Mouse (Mus musculus) limb, embryonic 12.5 days (tissue): Measurements from ENCODE around the gene Saal1. TPM values are rescaled to one million over a fixed set of nuclear protein-coding genes. Genes with fewer than 3 reads are reported as not detected.

ENCODE experiments used
- ATAC-seq: fragments of 200-750 bp; cut with Nextera tagmentation; 2 replicates; pipeline ENCODE4 v1.8.0; 2017; ENCODE audit warnings: low read depth, moderate TSS enrichment; ENCODE audit not compliant: insufficient number of reproducible peaks, insufficient read depth, low FRiP score, low TSS enrichment
- H3K27ac ChIP-seq: fragments of 300-500 bp; sonication (generic); 2 replicates; pipeline ENCODE4 v1.5.1; 2016; ENCODE audit warnings: mild to moderate bottlenecking, moderate library complexity
- H3K27me3 ChIP-seq: fragments of 300-500 bp; sonication (generic); 2 replicates; pipeline ENCODE4 v1.6.1; 2016; ENCODE audit warnings: mild to moderate bottlenecking, moderate library complexity
- H3K36me3 ChIP-seq: fragments of 300-500 bp; sonication (generic); 2 replicates; pipeline ENCODE4 v1.6.1; 2016; ENCODE audit warnings: mild to moderate bottlenecking, moderate library complexity
- H3K4me1 ChIP-seq: fragments of 300-500 bp; sonication (generic); replicated peaks from 2 replicates; pipeline ENCODE4 v1.6.1; 2016
- H3K4me2 ChIP-seq: fragments of 300-500 bp; sonication (generic); 2 replicates; pipeline ENCODE4 v1.6.1; 2016; ENCODE audit warnings: mild to moderate bottlenecking, moderate library complexity
- H3K4me3 ChIP-seq: fragments of 300-500 bp; sonication (generic); replicated peaks from 2 replicates; pipeline ENCODE4 v1.5.1; 2016; ENCODE audit warnings: mild to moderate bottlenecking
- H3K9ac ChIP-seq: fragments of 300-500 bp; sonication (generic); replicated peaks from 2 replicates; pipeline ENCODE4 v1.6.1; 2016; ENCODE audit warnings: mild to moderate bottlenecking, moderate library complexity
- H3K9me3 ChIP-seq: fragments of 300-500 bp; sonication (generic); 2 replicates; pipeline ENCODE4 v1.6.1; 2016; ENCODE audit warnings: mild to moderate bottlenecking, moderate library complexity
- WGBS: fragments of 180-500 bp; shearing (Covaris S2); methylation state at CpG from one replicate; pipeline ENCODE4 v1.1.7; 2016; 5-methylcytosine and 5-hydroxymethylcytosine counted together
- polyA plus RNA-seq: library from polyadenylated mRNA; unstranded; fragments of >200 nt; fragmentation: Nextera tagmentation; extraction: Ambion mirVana; gene quantifications from 2 replicates; pipeline ENCODE4 v1.2.1, GENCODE M21; 2016

The Saal1 gene
- polyA plus RNA-seq, 1 experiment from 2014 or later, result 44.4 TPM

DNA sequence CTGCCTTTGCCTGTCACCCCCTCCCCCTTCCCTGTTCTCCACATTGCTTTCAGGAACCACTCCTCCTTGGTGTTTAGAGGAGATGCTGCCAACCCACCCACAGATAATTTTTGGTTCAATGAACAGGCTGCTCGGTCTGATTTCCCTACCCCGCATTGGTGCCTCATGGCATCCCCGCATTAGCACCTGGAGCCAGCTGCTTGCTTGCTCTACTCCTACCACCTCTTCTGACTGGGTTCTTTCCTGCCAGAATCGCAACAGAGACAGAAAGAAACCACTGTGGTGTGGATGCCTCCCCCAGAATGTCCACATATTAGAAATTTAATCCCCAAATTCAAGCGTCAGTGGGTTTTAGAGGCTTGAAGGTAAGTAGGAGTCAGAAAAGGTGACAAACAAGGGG is 13.9 kb upstream of the Saal1 start:
- Histone ChIP-seq H3K27me3 (peaks cover 8% of the 10 kb centered on the region), H3K36me3 (no peaks in the 10 kb centered on the region), H3K4me2 (no peak overlapping the region), H3K27ac (no peak overlapping the region), H3K9ac (no peak overlapping the region), H3K4me1 (no peaks in the 10 kb centered on the region), H3K9me3 (no peaks in the 10 kb centered on the region), H3K4me3 (no peak overlapping the region)
- 79% methylated on average over 5 of the region's 5 CpGs for WGBS
- no peak for ATAC-seq

DNA sequence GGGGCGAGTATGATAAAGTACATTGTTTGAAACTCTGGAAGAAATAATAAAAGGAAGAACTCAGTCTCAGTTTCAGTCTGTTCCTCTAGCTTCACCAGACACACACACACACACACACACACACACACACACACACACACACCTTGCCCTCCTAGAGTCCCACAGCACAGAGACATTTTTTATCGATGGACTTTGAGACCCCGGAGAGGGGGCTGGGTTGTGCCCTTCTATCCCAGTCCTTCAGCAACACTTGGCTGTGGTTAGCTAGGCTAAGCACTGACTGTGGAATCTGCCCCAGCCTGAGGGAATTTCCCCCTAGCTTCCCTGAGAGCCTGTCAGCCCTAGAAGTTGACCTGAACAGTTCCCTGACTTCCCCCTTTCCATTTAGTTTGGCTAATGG is 13.4 kb upstream of the Saal1 start:
- Histone ChIP-seq H3K4me2 (no peak overlapping the region), H3K27ac (no peak overlapping the region), H3K9ac (no peak overlapping the region), H3K27me3 (peaks cover 8% of the 10 kb centered on the region), H3K9me3 (no peaks in the 10 kb centered on the region), H3K36me3 (no peaks in the 10 kb centered on the region), H3K4me1 (no peaks in the 10 kb centered on the region), H3K4me3 (no peak overlapping the region)
- WGBS, result 94% methylated on average over 2 of the region's 3 CpGs
- no peak for ATAC-seq

DNA sequence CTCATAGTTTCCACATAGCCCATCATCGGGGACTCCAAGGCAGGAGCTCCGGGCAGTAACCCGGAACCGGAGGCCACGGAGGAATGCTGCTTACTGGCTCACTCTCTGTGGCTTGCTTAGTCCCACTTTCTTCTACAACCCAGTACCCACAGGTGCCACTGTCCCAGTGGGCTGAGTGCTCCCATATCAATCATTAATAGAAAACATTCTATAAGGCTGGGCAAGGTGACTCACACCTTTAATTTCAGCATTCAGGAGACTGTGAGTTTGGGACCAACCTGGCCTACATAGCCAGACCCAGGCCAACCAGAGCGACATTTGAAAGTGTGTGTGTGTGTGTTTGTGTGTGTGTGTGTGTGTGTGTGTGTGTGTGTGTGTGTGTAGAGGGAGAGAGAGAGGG is 12.9 kb upstream of the Saal1 start:
- no peaks in the 10 kb centered on the region for H3K9me3 ChIP-seq
- no peak overlapping the region for H3K4me3 ChIP-seq
- no peak overlapping the region for H3K27ac ChIP-seq
- 95% methylated on average over 6 of the region's 6 CpGs for whole genome bisulfite sequencing
- ATAC-seq, result no peak
- H3K4me2 ChIP-seq, result no peak overlapping the region
- peaks cover 8% of the 10 kb centered on the region for H3K27me3 ChIP-seq
- no peaks in the 10 kb centered on the region for H3K36me3 ChIP-seq
- H3K9ac ChIP-seq, result no peak overlapping the region
- no peaks in the 10 kb centered on the region for H3K4me1 ChIP-seq

DNA sequence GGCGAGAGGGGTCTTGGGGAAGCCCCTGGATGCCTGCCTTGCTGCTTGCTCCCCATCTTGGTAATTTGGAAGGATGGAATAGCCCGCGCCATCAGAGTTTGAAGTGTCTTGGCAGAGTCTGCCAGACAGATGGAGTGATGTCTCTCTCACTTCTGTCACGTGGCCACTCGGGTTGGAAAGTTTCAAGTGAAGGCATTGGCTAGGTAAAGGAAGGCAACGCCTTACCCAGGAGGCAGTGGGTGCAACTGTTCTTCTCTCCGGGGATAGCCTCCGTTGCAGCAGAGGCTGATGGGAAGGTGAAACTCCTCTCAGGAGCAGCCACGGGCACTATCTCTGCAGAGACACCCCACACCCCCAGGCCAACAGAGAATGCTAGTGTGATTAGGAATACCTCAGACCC is 10.0 kb upstream of the Saal1 start:
- Histone ChIP-seq H3K36me3 (no peaks in the 10 kb centered on the region), H3K4me2 (no peak overlapping the region), H3K4me1 (no peaks in the 10 kb centered on the region), H3K9me3 (no peaks in the 10 kb centered on the region), H3K27ac (no peak overlapping the region), H3K4me3 (no peak overlapping the region), H3K9ac (no peak overlapping the region), H3K27me3 (peaks cover 8% of the 10 kb centered on the region)
- ATAC-seq, result no peak
- WGBS, result 78% methylated on average over 9 of the region's 9 CpGs

DNA sequence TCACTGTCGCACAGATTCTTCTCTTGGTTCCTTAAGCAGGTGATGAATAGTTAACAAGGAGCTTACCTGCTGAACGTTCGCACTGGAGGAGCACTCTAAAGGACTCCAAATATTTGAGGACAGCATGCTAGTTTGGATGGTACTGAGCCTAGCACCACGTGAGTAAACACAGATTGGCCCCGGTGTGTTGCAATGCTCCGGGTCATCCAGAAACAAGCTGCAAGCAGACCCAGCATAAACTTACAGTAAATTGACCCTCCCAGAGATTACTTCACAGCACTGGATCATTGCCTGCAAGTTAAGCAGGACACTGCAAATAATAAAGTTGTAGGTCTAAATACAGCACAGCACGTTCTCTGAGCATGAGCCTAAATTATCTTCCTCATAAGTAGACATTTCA is 9.0 kb upstream of the Saal1 start:
- Histone ChIP-seq H3K9me3 (no peaks in the 10 kb centered on the region), H3K9ac (no peak overlapping the region), H3K27me3 (peaks cover 8% of the 10 kb centered on the region), H3K4me1 (no peaks in the 10 kb centered on the region), H3K4me3 (no peak overlapping the region), H3K27ac (no peak overlapping the region), H3K4me2 (no peak overlapping the region), H3K36me3 (no peaks in the 10 kb centered on the region)
- no peak for ATAC-seq
- 79% methylated on average over 7 of the region's 7 CpGs for WGBS

DNA sequence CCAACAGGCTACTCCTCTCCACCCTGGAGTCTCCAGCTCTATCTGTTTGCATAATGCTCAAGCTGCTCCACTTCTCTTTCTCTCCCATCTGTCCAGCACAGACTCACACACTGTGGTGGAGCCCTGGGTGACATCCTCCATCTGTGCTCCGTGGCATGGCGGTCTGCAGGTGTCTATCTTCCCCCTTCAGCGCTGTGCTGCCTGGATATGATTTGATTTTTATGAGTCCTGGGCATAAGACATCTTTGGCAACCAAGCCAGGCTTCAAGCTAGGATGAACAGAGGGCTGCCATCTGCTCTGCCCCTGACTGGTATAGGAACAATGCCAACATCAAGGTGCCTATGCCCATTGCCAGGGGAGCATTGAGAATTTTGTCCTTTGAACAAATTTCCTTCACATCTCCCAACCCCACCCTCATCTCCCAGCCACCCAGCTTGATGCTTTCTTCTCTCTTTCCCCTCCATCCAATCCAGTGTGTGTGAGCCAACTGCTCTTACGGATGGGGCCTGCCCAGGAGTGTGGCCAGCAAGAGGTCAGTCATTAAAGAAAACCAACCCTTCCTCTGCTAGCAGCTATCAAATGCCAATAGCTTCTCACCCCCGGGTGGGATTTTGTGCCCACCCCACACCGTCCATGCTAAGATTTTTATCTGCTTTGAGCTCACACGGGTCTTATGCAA is 8.3 kb upstream of the Saal1 start:
- Histone ChIP-seq H3K27ac (no peak overlapping the region), H3K9me3 (no peaks in the 10 kb centered on the region), H3K9ac (no peak overlapping the region), H3K4me2 (no peak overlapping the region), H3K4me3 (no peak overlapping the region), H3K36me3 (no peaks in the 10 kb centered on the region), H3K27me3 (peaks cover 8% of the 10 kb centered on the region), H3K4me1 (no peaks in the 10 kb centered on the region)
- no peak for ATAC-seq
- 82% methylated on average over 7 of the region's 7 CpGs for WGBS

DNA sequence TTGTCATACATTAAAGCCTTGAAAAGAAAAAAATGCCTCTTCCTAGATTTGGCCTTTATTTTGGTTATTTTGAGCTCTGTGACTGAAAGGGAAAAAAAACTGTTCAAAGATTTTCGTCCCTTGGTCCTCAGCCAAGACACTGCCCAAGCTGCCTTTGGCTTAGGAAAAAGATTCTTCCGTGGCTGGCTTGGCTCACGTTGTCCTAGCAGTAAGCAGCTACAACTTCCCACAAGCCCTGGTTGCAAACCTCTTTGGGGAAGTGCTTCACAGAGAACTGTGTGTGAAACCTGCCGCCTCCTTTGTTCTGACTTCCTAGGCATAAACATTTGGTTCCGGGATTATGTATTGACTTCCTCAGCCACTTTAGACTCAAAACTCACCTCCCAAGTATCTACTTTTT is 6.4 kb upstream of the Saal1 start:
- H3K4me2 ChIP-seq, result no peak overlapping the region
- no peak overlapping the region for H3K27ac ChIP-seq
- H3K4me1 ChIP-seq, result no peaks in the 10 kb centered on the region
- no peak overlapping the region for H3K4me3 ChIP-seq
- no peaks in the 10 kb centered on the region for H3K9me3 ChIP-seq
- peaks cover 8% of the 10 kb centered on the region for H3K27me3 ChIP-seq
- no peaks in the 10 kb centered on the region for H3K36me3 ChIP-seq
- no peak overlapping the region for H3K9ac ChIP-seq
- no peak for ATAC-seq
- 54% methylated on average over 5 of the region's 5 CpGs for WGBS

DNA sequence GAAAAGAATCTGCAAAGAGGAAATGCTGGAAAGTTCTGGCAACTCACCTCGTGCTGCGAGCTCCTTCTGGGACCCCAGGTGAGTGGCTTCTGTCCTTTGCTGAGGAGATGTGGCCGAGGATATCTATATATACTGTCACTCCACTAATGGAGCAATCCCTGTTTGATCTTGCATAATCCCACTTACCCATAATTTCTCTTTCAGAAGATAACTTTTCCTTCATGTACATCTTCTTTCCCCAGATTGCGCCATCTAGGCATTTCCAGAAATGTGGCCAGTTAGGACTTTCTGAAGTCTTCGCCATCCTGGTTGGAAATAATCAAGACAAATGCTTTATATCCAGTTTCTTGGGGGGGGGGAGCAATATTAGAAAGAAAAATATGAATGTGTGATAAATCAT is 5.1 kb upstream of the Saal1 start, which contains the start of gene Saa3:
TSS of gene Saa3 (minus strand) at position 101 of the 400 bp plus-strand sequence.
- no peak within 1 kb of the TSS for H3K27ac ChIP-seq
- H3K9me3 ChIP-seq, result no peaks in the 10 kb centered on the region
- H3K4me1 ChIP-seq, result no peaks in the 10 kb centered on the region
- no peak within 1 kb of the TSS for H3K9ac ChIP-seq
- ATAC-seq, result no peak
- no peak within 1 kb of the TSS for H3K4me3 ChIP-seq
- no peak within 1 kb of the TSS for H3K4me2 ChIP-seq
- WGBS, result 87% methylated on average over 5 of the region's 5 CpGs
- no peaks in the 10 kb centered on the region for H3K36me3 ChIP-seq
- H3K27me3 ChIP-seq, result peaks cover 5% of the 10 kb centered on the region; the same call in 1 of the 2 replicates

DNA sequence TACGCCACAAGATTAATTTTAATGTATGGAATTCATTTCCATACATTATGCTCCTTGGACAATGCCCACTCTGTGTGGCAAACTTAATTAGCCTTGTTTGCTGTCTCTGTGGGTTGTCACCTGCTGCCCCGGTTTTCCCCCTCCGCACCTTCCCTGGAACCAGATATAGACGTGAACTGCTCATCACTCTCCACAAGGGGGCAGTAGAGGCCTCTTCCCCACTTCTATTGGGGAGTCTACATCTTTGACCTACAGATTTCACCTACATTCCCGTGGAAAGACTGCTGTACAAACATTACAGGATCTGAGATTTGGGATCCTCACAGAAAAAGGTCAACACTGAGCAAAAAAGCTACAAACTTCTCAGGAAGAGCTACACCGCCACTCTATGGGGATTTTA is 4.0 kb upstream of the Saal1 start:
- 36% methylated on average over 6 of the region's 6 CpGs for WGBS
- no peak overlapping the region for H3K4me2 ChIP-seq

DNA sequence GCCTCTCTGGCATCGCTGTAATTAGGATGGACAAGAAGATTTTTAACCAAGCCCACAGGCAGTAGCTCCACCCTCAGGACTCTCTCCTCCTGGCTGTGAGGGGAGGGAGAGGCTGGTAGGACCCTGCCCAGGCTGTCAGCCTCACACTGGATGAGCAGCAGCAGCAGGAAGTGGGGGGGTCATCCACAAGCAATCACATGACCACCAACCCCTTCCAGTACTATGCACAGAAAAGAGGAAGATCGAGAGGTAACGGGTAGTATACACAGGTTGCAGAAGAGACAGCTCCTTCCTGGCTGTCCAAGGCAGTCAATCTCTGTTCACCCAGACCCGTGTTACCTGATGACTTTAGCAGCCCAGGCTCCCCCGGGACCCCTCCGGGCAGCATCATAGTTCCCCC is 1.8 kb upstream of the Saal1 start:
- no peak overlapping the region for H3K4me2 ChIP-seq
- H3K4me3 ChIP-seq, result no peak overlapping the region
- H3K36me3 ChIP-seq, result peaks cover 13% of the 10 kb centered on the region
- no peaks in the 10 kb centered on the region for H3K9me3 ChIP-seq
- H3K4me1 ChIP-seq, result peaks cover 8% of the 10 kb centered on the region
- H3K9ac ChIP-seq, result no peak overlapping the region
- ATAC-seq, result no peak
- no peaks in the 10 kb centered on the region for H3K27me3 ChIP-seq
- WGBS, result 70% methylated on average over 6 of the region's 6 CpGs
- H3K27ac ChIP-seq, result no peak overlapping the region

More for the DNA sequence above, 4.0 kb upstream of the Saal1 start:
- Histone ChIP-seq H3K27ac (no peak overlapping the region), H3K9ac (no peak overlapping the region), H3K4me3 (no peak overlapping the region), H3K27me3 (no peaks in the 10 kb centered on the region; the same call in 1 of the 2 replicates), H3K9me3 (no peaks in the 10 kb centered on the region), H3K4me1 (peaks cover 2% of the 10 kb centered on the region), H3K36me3 (no peaks in the 10 kb centered on the region)
- ATAC-seq, result no peak

DNA sequence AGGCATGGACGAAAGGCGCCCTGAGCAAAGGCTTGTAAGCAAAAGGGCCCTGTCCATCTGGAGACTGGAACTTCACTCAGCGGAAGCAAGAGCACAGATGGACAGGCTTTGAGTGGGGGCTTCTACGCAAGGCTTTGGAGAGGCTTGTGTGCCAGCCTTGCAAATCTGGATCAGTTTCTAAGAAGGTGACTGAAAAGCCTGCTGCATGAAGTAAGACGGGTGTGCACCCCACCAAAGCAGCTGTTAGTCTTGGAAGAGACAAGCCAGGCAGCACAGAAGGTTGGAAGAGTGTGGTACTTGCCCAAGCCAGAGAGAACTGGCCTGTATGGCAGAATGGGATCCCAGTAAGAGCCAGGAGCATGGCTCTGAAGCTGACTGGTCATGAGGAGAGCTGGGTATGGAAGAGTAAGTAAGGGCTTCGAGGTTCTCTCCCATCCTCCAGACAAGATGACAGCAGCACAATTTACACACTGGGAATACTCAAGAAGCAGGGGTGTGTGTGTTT is 9.9 kb downstream of the Saal1 start:
- no peak overlapping the region for H3K9ac ChIP-seq
- H3K9me3 ChIP-seq, result no peaks in the 10 kb centered on the region
- ATAC-seq, result no peak
- peaks cover 99% of the 10 kb centered on the region for H3K36me3 ChIP-seq
- no peak overlapping the region for H3K4me2 ChIP-seq
- H3K4me1 ChIP-seq, result no peaks in the 10 kb centered on the region
- no peak overlapping the region for H3K4me3 ChIP-seq
- H3K27me3 ChIP-seq, result no peaks in the 10 kb centered on the region
- H3K27ac ChIP-seq, result no peak overlapping the region
- 93% methylated on average over 6 of the region's 6 CpGs for WGBS

DNA sequence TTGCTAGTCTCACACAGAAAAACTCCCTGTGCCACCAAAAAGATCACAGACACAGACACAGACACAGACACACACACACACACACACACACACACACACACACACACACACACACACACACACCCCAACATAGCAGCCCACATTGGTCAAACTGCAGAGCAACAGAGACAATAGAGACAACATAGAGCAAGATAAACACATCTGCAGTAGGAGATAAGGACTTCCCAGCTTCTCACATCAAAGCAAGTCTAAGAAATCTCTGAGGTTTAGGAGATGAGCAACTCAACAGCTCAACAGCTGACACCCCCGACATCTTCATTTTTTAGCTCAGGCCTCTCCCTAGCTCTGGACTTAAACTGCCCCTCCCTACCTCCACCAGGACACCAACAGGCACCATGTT is 13.7 kb downstream of the Saal1 start:
- Histone ChIP-seq H3K36me3 (peaks cover 87% of the 10 kb centered on the region), H3K27me3 (no peaks in the 10 kb centered on the region), H3K4me3 (no peak overlapping the region), H3K9me3 (no peaks in the 10 kb centered on the region), H3K4me1 (no peaks in the 10 kb centered on the region), H3K9ac (no peak overlapping the region), H3K4me2 (no peak overlapping the region), H3K27ac (no peak overlapping the region)
- WGBS, result 86% methylated on average over 1 of the region's 1 CpGs
- no peak for ATAC-seq
